Mouse (Mus musculus) CH12F3 (cell line): ENCODE results near the gene Dennd2c.
"Not testable (repeated sequence)": the region's sequence is repeated elsewhere in the genome, so short reads cannot be mapped to it uniquely, and the experiment has no call there.

Experiments
- in situ Hi-C: fragments of 300-500 bp; cut with MboI; formaldehyde crosslinking; loops from 2 replicates; pipeline ENCODE4 v1.14.3; 2020; ENCODE audit warnings: low sequenced_read_pairs

The Dennd2c gene

DNA sequence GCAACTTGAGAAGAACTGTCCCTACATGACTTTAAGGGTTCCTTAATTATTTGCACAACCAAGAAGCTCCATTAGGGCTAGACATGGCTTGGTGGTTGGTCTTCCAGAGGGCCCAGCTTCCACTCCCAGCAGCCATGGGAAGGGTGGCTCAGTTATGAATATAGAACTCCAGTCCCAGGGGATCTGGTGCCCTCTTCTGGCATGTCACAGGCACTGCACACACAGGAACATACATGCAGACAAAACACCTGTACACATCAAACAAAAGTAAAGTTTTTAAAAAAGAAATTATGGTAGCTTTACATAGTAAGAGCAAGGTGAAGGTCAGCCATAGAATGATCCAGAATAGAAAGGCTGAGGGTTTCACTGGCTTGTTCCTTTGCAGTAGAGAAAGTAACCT, 51.4 kb downstream of the Dennd2c start:
- in situ Hi-C loops: no loop called here

DNA sequence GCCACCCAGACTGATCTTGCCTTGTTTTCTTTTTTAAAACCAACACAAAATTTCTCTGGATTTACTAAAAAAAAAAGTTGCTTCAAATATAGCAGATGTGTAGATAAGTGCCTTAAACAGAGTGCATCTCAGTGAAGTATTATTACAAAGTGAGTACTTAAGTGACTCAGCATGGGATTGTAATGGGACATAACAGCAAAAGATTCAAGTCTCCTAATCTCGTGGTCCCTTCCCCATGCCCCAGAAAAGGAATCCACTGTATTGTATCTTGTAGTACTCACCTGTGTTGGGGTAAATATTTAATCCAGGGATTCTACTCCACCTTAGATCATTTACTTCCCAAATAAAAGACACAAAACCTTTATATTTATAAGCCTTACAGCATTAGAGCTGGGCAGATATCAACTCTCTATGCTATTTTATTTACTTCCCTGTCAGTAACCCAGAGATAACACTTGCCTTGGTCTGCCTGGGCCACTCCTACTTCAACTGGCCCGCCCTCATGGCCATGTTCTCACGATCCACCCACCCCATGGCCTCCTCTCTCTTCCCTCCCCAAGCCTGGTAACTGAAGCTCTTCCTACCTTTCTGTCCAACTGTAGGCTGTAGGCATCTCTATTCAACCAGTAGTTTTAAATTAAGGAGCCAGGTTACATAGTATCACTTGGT, 57.0 kb downstream of the Dennd2c start:
- in situ Hi-C loops: no loop called here

- in situ Hi-C loops: no loop called here
Observed at GRCm38 (mm10) chr3:103169771-103170170, 67.4 kb downstream of the Dennd2c start.

DNA sequence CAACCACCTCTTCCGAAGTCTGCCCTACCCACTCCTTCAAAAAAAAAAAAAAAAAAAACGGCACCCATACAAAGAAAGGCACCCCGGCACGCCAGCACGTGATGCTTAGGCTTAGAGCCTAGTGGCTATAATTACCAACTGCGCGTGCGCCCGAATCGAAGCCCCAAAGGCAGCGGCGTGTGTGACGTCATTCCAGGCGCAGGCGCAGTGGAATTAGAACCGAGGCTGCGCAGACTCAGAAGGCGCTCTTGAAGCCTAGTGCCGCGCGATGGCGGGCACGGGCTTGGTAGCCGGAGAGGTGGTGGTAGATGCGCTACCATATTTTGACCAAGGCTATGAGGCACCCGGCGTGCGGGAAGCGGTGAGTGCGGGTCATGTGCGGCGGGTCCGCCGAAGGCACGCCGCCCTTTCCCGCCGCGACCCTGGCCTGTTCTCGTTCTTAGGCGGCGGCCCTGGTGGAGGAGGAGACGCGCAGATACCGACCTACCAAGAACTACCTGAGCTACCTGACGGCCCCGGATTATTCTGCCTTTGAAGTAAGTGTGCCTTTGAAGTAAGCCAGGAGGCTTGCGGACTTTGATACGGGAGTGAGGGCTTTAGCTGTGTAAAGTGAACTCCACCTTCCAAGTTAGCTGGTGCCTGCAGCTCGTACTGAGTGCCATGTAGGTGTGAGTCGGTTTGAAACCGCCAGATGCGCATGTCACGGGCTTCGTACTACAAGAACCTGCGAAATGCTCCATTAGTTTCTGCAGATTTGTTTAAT, 69.3 kb downstream of the Dennd2c start, which contains the start of gene Bcas2:
Bcas2 (plus strand) TSS at position 151 of the 763 bp plus-strand sequence.
- in situ Hi-C loops: no loop called here

- in situ Hi-C loops: no loop called here
Observed at GRCm38 (mm10) chr3:103172615-103173014, 70.2 kb downstream of the Dennd2c start.

DNA sequence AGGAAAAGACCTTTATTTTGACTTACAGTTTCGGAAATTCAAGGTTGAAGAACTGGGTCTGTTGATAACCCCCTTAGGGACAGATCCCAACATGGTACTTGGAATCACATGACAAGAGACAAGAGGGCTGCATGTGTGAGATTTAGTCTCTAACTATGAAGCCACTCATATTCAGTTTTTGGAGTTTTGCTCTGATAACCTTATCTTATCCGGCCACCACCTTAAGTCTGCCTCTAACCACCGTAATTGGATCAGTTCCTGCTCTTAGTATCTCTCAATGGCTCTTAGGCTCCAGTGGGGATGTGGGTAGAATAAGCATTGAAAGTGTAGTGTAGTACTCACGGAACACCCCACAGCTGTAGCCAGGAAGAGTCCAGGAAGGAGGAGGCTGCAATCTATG, 74.3 kb downstream of the Dennd2c start:
- in situ Hi-C loops: loop anchor here (25.0 kb wide), 1 partner anchor 186 kb away; no protein-coding TSS in a partner anchor

DNA sequence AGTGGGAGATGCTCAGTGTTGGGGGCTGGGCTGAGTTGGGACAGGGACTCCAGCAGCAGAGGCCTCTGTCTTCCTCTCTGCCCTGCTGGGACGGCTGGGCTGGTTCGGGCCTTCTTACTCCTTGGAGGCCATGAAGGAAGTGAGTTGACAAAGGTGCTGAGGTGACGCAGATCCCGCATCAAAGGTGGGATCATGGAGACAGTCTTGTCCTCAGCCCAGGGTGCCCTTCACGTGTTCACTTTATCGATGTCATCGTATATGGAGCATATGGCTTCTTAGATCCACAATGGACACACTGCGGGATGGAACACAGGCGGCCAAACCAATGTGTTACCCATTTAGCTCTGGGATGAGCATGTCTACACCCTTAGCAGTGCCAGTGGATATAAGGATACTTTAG, 77.1 kb downstream of the Dennd2c start:
- in situ Hi-C loops: loop anchor here (25.0 kb wide), 1 partner anchor 183 kb away; no protein-coding TSS in a partner anchor

GRCm38 (mm10) chr3:103181171-103181570, 78.8 kb downstream of the Dennd2c start:
- in situ Hi-C loops: loop anchor here (25.0 kb wide), 1 partner anchor 181 kb away; no protein-coding TSS in a partner anchor

DNA sequence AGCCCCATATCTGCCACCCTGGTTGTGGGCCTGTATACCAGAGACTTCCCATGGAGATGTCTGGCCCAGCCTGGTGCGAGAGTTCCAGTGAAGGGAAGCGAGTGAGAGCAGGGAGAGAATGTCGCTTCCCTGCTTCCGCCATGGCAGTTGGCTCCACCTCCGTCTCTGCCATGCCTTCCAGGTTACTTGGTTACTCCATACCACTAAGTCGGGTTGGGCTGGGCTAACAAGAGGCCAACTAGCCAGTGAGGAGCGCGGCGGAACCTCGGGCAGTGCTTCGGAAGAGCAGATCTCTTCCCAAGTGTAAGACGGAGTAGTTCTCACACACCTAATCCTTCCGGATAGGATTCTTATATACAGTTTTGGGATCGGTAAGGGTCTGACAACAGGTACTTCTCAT, 80.4 kb downstream of the Dennd2c start:
- in situ Hi-C loops: loop anchor here (25.0 kb wide), 1 partner anchor 179 kb away; no protein-coding TSS in a partner anchor

GRCm38 (mm10) chr3:103184467-103184866, 82.1 kb downstream of the Dennd2c start:
- in situ Hi-C loops: loop anchor here (25.0 kb wide), 1 partner anchor 178 kb away; no protein-coding TSS in a partner anchor

GRCm38 (mm10) chr3:103188451-103188850, 86.0 kb downstream of the Dennd2c start:
- in situ Hi-C loops: loop anchor here (25.0 kb wide), 1 partner anchor 174 kb away; no protein-coding TSS in a partner anchor

DNA sequence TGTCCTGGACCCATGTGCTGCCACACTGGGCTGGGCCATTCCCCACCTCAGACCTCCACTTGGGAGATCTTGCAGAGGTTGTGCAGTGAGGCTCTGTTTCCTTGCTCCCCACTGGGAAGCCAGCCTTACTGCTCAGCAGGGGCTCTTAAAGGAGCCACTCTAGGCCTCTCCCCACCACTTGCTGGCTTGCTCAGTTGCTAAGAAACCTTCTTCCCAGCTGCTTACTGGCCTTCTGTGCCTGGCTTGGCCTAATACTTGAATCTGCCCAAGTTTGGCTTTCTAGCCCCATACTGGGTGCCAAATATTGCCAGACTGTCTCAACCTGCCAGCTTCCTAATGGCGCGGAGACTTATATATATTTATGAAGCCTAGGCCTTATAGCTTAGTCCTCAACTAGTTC, 86.5 kb downstream of the Dennd2c start:
- in situ Hi-C loops: loop anchor here (25.0 kb wide), 1 partner anchor 173 kb away; no protein-coding TSS in a partner anchor

GRCm38 (mm10) chr3:103192161-103192560, 89.8 kb downstream of the Dennd2c start:
- in situ Hi-C loops: loop anchor here (25.0 kb wide), 1 partner anchor 170 kb away; no protein-coding TSS in a partner anchor

DNA sequence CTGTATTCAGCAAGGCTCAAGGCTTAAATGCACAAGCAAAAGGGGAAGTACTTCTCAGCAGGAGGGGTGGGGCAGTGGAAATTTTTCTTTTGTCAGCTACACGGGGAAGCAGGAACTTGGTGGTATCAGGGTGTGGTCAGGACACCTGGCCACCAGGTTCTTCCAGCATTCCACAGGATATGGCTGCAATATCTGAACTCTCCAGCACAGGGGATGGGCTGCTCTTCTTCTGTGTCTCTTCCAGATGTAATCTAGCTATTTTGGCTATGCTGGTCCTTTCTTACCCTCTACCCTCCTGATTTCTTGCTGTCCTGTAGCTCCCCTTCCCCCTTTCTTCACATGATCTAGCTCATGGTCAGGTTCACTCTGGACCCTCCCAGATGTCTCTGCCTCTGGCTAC, 90.8 kb downstream of the Dennd2c start:
- in situ Hi-C loops: loop anchor here (25.0 kb wide), 1 partner anchor 169 kb away; no protein-coding TSS in a partner anchor

DNA sequence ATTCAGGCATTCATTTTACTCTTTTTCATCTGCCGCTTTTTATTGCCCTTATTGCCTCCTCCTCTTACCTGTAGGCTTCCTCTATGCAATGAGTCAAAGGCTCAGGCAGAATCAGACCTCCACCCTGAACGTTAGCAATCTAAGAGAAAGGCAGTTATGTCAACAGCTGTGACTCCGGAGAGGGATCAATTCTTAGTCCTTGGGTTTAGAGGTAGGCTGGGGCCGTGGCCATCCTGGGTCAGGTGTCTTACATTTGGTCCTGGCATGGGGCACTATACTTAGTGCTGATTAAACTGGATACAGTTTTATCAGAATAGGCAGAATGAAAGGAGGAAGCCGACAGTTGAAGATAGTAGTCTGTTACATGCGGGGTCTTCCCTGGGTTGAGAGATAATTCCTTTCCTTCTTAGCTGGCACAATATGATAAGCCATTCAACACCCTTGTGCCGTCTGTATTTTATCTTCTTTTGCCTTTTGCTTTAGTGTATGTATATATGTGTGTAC, 94.0 kb downstream of the Dennd2c start:
- in situ Hi-C loops: loop anchor here (25.0 kb wide), 1 partner anchor 166 kb away; no protein-coding TSS in a partner anchor

DNA sequence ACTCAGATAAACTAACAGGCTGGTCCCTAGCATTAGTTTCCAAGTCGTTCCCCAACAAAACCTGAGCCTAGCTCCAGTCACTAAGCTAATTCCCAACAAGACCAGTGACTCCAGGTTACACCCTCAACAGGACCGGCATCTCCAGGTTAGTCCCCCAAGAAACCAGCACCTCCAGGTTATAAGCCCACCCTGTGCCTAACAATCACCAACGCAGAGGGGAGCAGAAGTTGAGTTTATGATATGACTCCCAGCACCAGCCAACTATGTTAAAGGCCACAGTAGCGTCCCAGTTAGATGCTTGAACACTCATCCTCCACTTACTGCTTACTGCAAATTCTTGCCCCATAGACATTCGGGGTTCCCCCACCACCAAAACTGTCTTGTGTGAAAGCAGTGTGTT, 97.0 kb downstream of the Dennd2c start:
- in situ Hi-C loops: loop anchor here (25.0 kb wide), 1 partner anchor 163 kb away; no protein-coding TSS in a partner anchor

DNA sequence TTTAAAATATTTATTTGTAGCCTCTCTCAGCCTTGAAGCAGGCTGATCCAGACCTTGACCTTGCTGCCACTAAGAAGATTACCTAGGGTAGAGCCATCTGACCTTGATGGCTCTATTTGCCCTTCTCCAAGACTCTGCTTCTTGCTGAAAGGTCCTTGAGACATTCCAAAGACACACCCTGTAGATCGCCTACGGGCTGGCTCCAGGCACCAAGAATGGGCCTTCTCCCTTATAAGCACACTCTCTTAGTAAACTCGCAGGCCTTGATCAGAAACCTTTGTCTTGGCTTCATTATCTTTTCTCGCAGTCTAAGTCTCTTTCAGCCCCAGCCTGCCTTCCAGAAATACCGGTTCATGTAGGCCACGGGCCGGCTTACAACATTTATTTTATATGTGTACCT, 98.7 kb downstream of the Dennd2c start:
- in situ Hi-C loops: not testable (repeated sequence)

DNA sequence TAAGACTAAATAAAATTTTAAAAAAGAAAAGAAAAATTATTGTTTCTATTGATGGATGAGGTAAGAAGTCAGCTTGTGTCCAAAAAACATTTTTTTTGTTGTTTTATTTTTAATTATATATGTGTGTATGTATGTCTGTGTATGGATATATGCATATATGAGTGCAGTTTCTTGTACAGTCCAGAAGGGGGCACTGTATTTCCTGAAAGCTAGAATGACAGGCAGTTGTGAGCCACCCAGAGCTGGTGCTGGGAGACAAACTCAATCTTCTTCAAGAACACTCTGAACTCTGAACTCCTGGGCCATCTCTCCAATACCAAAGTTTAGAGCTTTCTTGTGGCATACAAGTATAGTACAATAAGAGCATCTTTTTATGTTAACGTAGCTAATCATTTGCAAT, 101.2 kb downstream of the Dennd2c start:
- in situ Hi-C loops: no loop called here

- in situ Hi-C loops: no loop called here
Observed at GRCm38 (mm10) chr3:103204445-103204844, 102.0 kb downstream of the Dennd2c start.

DNA sequence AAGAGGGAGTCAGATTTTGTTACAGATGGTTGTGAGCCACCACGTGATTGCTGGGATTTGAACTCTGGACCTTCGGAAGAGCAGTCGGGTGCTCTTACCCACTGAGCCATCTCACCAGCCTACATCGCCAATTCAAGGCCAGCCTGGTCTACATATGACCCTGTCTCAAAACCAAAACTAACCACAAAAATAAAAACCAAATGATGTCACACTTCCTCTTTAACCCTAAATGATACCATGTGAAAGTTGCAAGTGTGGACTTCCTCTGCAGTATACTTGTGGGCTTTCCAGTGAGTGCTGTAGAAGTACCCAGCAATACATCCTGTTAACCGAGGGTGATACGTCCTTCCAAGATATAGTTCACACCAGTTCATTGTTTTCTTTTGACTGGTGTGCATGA, 104.0 kb downstream of the Dennd2c start:
- in situ Hi-C loops: no loop called here

GRCm38 (mm10) chr3:103207749-103208148, 105.3 kb downstream of the Dennd2c start:
- in situ Hi-C loops: no loop called here
